Mouse (Mus musculus): ENCODE results near the gene Olfr66.

GRCm38 (mm10) chr7:103928525-103928924 lies 42.5 kb upstream of the Olfr66 start, which contains the start of gene Olfr631:
- no peak for TF ChIP-seq POLR2A (IDR thresholded peaks at IDR 0.05; ENCODE audit: low read depth, low read length)
- no peak for TF ChIP-seq ETS1 (conservative IDR thresholded peaks at IDR 0.05; ENCODE audit: low read depth, low read length)
- TF ChIP-seq CTCF (conservative IDR thresholded peaks at IDR 0.05 in 1 of 2, IDR thresholded peaks at IDR 0.05 in 1 of 2; ENCODE audit: low read depth in 2 of 2, low read length in 2 of 2), result no peak
